Mouse (Mus musculus) kidney, adult 2 months (tissue): ENCODE results near the gene Pgs1.

Experiments used
- CTCF ChIP-seq: fragments of 200-500 bp; conservative IDR thresholded peaks from 2 replicates; pipeline ENCODE4 v1.5.1; 2011; ENCODE audit warnings: low read depth, mild to moderate bottlenecking, control low read depth, low read length, moderate library complexity, mixed read lengths; ENCODE audit not compliant: insufficient read depth, insufficient read length
- POLR2A ChIP-seq: fragments of 200-500 bp; IDR thresholded peaks from one replicate; pipeline ENCODE4 v1.6.1; 2011; ENCODE audit warnings: low read depth, low read length, control low read depth

DNA sequence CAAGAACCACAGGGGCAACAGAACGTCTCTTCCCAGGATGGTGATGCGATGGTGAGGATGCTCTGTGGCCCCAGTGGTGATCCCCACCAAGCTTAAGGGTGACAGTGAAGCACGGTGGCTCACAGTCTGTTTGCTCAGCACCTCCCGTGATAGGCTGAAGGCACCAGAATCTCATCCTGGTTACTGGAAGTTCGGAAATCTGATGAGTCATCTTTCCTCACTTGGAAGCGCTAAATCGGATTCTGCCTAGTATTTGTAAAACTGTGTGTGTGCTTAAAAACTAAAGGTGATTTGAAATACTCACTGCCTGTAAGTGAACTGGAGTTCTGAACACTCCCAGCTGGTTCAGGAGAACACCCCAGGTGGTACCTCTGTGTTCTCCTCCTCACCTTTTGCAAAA lies 2.3 kb upstream of the Pgs1 start:
- no peak for TF ChIP-seq CTCF
- TF ChIP-seq POLR2A = no peak
